Mouse (Mus musculus): ENCODE results near the gene Wdr37. TPM values are rescaled to one million over a fixed set of nuclear protein-coding genes. Genes with fewer than 3 reads are reported as not detected.
"Not testable (repeated sequence)": the region's sequence is repeated elsewhere in the genome, so short reads cannot be mapped to it uniquely, and the experiment has no call there.

Wdr37 gene
- total and polyA plus RNA-seq, 2 experiments from 2014 or later = 38.3 to 60.7 TPM

- Histone ChIP-seq H3K27me3 (ENCODE audit: insufficient read depth, low read length) (no peaks in the 10 kb centered on the region), H3K9me3 (ENCODE audit: low read length) (no peaks in the 10 kb centered on the region), H3K4me2 (ENCODE audit: low read depth, low read length) (no peak overlapping the region), H3K36me3 (ENCODE audit: insufficient read depth, low read length) (peaks cover 45% of the 10 kb centered on the region), H3K4me3 (ENCODE audit: low read length) (no peak overlapping the region), H3K27ac (no peak overlapping the region), H3K4me1 (ENCODE audit: insufficient read depth, low read length) (no peaks in the 10 kb centered on the region), H3K9ac (replicated peaks; ENCODE audit: low read length) (no peak overlapping the region)
- WGBS = 96% methylated on average over 3 of the region's 3 CpGs
- DNase-seq (ENCODE audit: low spot score) (no peak), ATAC-seq (no peak)
- TF ChIP-seq CTCF (IDR thresholded peaks at IDR 0.05; ENCODE audit: low read depth) = no peak
Observed at GRCm38 (mm10) chr13:8842273-8842672, 29.4 kb downstream of the Wdr37 start.

DNA sequence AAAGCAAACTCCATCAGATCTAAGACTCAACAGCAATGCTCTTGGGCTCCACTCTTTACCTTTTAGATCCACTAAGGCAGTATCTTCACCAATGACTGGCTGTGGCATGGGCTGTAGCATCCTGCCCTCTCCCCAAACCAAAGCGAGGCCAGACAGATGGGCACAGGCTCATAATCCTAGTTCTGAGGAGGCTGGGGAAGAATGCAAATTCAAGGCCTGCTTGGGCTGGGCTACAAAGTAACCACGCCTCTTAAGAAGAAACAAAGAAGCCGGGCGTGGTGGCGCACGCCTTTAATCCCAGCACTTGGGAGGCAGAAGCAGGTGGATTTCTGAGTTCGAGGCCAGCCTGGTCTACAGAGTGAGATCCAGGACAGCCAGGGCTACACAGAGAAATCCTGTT is 29.9 kb downstream of the Wdr37 start:
- not testable (repeated sequence) for H3K9ac ChIP-seq (replicated peaks; ENCODE audit: low read length); H3K4me1 ChIP-seq (ENCODE audit: insufficient read depth, low read length); H3K27ac ChIP-seq; H3K4me2 ChIP-seq (ENCODE audit: low read depth, low read length); DNase-seq (ENCODE audit: low spot score); H3K9me3 ChIP-seq (ENCODE audit: low read length); H3K27me3 ChIP-seq (ENCODE audit: insufficient read depth, low read length); ATAC-seq; H3K4me3 ChIP-seq (ENCODE audit: low read length)
- 89% methylated on average over 7 of the region's 7 CpGs for WGBS
- H3K36me3 ChIP-seq (ENCODE audit: insufficient read depth, low read length) = peaks cover 41% of the 10 kb centered on the region

DNA sequence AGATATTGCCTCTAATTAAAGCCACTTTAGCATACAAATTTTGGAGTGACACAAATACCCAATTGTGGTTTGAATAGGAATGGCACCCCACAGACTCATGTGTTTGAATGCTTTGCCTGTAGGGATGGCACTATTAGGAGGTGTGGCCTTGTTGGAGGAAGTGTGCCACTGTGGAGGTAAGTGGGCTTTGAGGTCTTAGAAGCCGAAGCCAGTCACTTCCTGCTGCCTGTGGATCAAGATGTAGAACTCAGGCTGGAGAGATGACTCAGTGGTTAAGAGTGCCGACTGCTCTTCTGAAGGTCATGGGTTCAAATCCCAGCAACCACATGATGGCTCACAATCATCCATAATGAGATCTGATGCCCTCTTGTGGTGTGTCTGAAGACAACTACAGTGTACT is 30.8 kb downstream of the Wdr37 start:
- no peak for TF ChIP-seq CTCF (IDR thresholded peaks at IDR 0.05; ENCODE audit: low read depth)
- Histone ChIP-seq H3K4me1 (ENCODE audit: insufficient read depth, low read length) (no peaks in the 10 kb centered on the region), H3K27me3 (ENCODE audit: insufficient read depth, low read length) (no peaks in the 10 kb centered on the region), H3K4me3 (ENCODE audit: low read length) (no peak overlapping the region), H3K27ac (no peak overlapping the region), H3K36me3 (ENCODE audit: insufficient read depth, low read length) (peaks cover 39% of the 10 kb centered on the region), H3K9me3 (ENCODE audit: low read length) (no peaks in the 10 kb centered on the region), H3K4me2 (ENCODE audit: low read depth, low read length) (no peak overlapping the region), H3K9ac (replicated peaks; ENCODE audit: low read length) (no peak overlapping the region)
- WGBS = 84% methylated on average over 2 of the region's 2 CpGs
- DNase-seq (ENCODE audit: low spot score) (no peak), ATAC-seq (no peak)

DNA sequence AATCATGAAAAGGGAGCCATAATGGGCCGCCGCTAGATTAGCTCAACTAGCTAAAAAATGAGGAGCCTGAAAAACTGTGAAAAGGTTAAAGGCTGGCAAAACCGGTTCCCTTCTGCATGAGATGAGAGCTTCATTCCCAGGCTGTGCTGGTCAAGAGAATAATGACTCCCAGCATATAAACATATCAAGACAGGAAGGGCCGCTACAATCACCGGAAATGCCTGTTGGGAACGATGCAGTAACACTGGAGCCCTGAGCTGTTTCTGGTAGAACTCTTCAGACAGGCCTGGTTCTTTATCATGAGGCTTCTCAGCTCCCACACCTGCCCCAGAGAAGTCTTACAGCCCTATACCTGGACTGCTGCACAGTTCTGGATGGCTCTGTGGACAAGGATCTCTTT is 31.8 kb downstream of the Wdr37 start:
- no peaks in the 10 kb centered on the region for H3K4me1 ChIP-seq (ENCODE audit: insufficient read depth, low read length)
- no peak overlapping the region for H3K27ac ChIP-seq
- ATAC-seq (no peak), DNase-seq (ENCODE audit: low spot score) (no peak)
- H3K27me3 ChIP-seq (ENCODE audit: insufficient read depth, low read length) = no peaks in the 10 kb centered on the region
- no peak overlapping the region for H3K4me3 ChIP-seq (ENCODE audit: low read length)
- 92% methylated on average over 6 of the region's 6 CpGs for WGBS
- H3K9me3 ChIP-seq (ENCODE audit: low read length) = no peaks in the 10 kb centered on the region
- H3K9ac ChIP-seq (replicated peaks; ENCODE audit: low read length) = no peak overlapping the region
- peaks cover 43% of the 10 kb centered on the region for H3K36me3 ChIP-seq (ENCODE audit: insufficient read depth, low read length)
- no peak overlapping the region for H3K4me2 ChIP-seq (ENCODE audit: low read depth, low read length)
- TF ChIP-seq CTCF (IDR thresholded peaks at IDR 0.05; ENCODE audit: low read depth) = no peak

DNA sequence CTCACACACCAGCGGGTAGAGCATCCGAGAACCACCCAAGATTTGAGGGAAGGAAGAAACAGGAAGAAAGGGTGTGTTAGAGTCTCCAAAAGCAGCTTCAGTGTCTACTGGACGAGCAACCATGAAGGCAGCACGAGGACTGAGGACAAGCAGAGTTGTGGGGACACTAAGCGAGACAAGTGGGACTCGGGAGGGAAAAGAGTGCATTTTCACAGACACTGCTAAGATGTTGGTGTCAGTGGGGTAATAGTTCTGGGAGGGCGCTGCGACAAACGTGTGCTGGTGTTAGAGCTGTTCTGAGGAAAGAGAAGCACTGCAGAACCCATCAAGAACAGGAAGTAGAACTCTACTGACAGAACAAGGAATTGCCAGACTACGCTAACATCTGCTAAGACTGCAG is 32.6 kb downstream of the Wdr37 start:
- ATAC-seq = no peak
- Histone ChIP-seq H3K36me3 (ENCODE audit: insufficient read depth, low read length) (peaks cover 49% of the 10 kb centered on the region), H3K4me3 (ENCODE audit: low read length) (no peak overlapping the region), H3K9me3 (ENCODE audit: low read length) (no peaks in the 10 kb centered on the region), H3K27ac (no peak overlapping the region), H3K4me2 (ENCODE audit: low read depth, low read length) (no peak overlapping the region), H3K27me3 (ENCODE audit: insufficient read depth, low read length) (no peaks in the 10 kb centered on the region), H3K9ac (replicated peaks; ENCODE audit: low read length) (no peak overlapping the region), H3K4me1 (ENCODE audit: insufficient read depth, low read length) (no peaks in the 10 kb centered on the region)
- DNase-seq (ENCODE audit: low spot score) = no peak
- no peak for TF ChIP-seq CTCF (IDR thresholded peaks at IDR 0.05; ENCODE audit: low read depth)
- 89% methylated on average over 10 of the region's 10 CpGs for WGBS

DNA sequence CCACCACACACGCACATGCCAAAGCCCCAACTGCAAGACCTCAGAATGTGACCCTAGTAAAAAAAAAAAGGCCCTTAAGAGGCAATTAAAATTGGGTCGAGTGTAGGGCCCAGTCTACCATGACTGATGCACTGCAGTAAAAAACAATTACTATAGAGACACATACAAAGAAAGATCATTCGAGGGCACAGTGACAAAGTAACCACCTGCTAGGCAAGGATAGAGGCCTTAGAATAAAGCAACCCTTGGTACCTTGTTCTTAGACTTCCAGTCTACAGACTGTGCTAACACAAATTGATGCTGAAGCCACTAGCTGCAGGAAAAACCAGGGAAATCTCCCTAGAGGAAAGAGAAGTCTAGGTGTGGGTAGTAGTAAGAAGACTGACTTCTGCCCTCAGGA is 33.3 kb downstream of the Wdr37 start:
- Histone ChIP-seq H3K36me3 (ENCODE audit: insufficient read depth, low read length) (peaks cover 47% of the 10 kb centered on the region), H3K9me3 (ENCODE audit: low read length) (no peaks in the 10 kb centered on the region), H3K4me1 (ENCODE audit: insufficient read depth, low read length) (no peaks in the 10 kb centered on the region), H3K4me3 (ENCODE audit: low read length) (no peak overlapping the region), H3K27me3 (ENCODE audit: insufficient read depth, low read length) (no peaks in the 10 kb centered on the region), H3K4me2 (ENCODE audit: low read depth, low read length) (no peak overlapping the region), H3K9ac (replicated peaks; ENCODE audit: low read length) (no peak overlapping the region), H3K27ac (no peak overlapping the region)
- DNase-seq (ENCODE audit: low spot score) = no peak
- no peak for TF ChIP-seq CTCF (IDR thresholded peaks at IDR 0.05; ENCODE audit: low read depth)
- 32% methylated on average over 3 of the region's 3 CpGs for WGBS
- ATAC-seq = no peak

DNA sequence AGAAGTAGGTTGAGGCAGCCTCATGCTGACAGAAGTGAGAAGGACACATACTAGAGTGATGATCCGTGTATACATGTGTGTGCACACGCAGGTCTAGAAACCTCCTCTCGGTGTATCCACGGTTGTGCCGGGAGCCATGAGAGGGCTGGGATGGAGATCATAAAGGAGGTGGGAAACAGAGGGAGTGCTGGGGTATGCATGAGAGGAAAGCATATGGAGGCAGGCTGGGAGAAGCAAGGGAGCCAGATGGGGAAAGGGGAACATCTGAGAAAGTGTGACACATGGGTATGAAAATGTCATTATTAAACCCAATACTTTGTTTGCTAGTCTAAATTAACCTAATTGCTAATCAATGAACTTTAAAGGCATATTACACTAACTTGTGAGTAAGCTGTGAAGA is 37.1 kb downstream of the Wdr37 start:
- no peak for ATAC-seq
- no peak overlapping the region for H3K27ac ChIP-seq
- no peak overlapping the region for H3K4me3 ChIP-seq (ENCODE audit: low read length)
- no peaks in the 10 kb centered on the region for H3K27me3 ChIP-seq (ENCODE audit: insufficient read depth, low read length)
- H3K4me1 ChIP-seq (ENCODE audit: insufficient read depth, low read length) = no peaks in the 10 kb centered on the region
- peaks cover 40% of the 10 kb centered on the region for H3K36me3 ChIP-seq (ENCODE audit: insufficient read depth, low read length)
- 92% methylated on average over 5 of the region's 5 CpGs for WGBS
- no peak overlapping the region for H3K4me2 ChIP-seq (ENCODE audit: low read depth, low read length)
- no peak for DNase-seq (ENCODE audit: low spot score)
- no peak overlapping the region for H3K9ac ChIP-seq (replicated peaks; ENCODE audit: low read length)
- no peak for TF ChIP-seq CTCF (IDR thresholded peaks at IDR 0.05; ENCODE audit: low read depth)
- H3K9me3 ChIP-seq (ENCODE audit: low read length) = no peaks in the 10 kb centered on the region
